Mouse (Mus musculus) heart, embryonic 13.5 days (tissue): ENCODE measurements around the gene Timm44. TPM values are rescaled to one million over a fixed set of nuclear protein-coding genes. Genes with fewer than 3 reads are reported as not detected.
A peak's percentile ranks its signal among the peaks of the same experiment; 100 is the strongest.

Experiments
- ATAC-seq: fragments of 200-750 bp; cut with Nextera tagmentation; 2 replicates; pipeline ENCODE4 v1.8.0; 2017; ENCODE audit warnings: moderate TSS enrichment; ENCODE audit not compliant: insufficient number of reproducible peaks, low FRiP score, low TSS enrichment; ENCODE audit errors: extremely low read depth
- H3K27ac ChIP-seq: fragments of 300-500 bp; sonication (generic); replicated peaks from 2 replicates; pipeline ENCODE4 v1.5.1; 2015; ENCODE audit warnings: moderate library complexity, mild to moderate bottlenecking, inconsistent platforms
- H3K27me3 ChIP-seq: fragments of 300-500 bp; sonication (generic); replicated peaks from 2 replicates; pipeline ENCODE4 v1.6.1; 2015; ENCODE audit warnings: mild to moderate bottlenecking, inconsistent platforms
- H3K36me3 ChIP-seq: fragments of 300-500 bp; sonication (generic); 2 replicates; pipeline ENCODE4 v1.6.1; 2015; ENCODE audit warnings: mild to moderate bottlenecking, inconsistent platforms
- H3K4me1 ChIP-seq: fragments of 300-500 bp; sonication (generic); 2 replicates; pipeline ENCODE4 v1.6.1; 2015; ENCODE audit warnings: inconsistent platforms
- H3K4me2 ChIP-seq: fragments of 300-500 bp; sonication (generic); 2 replicates; pipeline ENCODE4 v1.6.1; 2015; ENCODE audit warnings: inconsistent platforms, mild to moderate bottlenecking, moderate library complexity
- H3K4me3 ChIP-seq: fragments of 300-500 bp; sonication (generic); 2 replicates; pipeline ENCODE4 v1.5.1; 2015; ENCODE audit warnings: moderate library complexity, mild to moderate bottlenecking, inconsistent platforms
- H3K9ac ChIP-seq: fragments of 300-500 bp; sonication (generic); 2 replicates; pipeline ENCODE4 v1.6.1; 2015; ENCODE audit warnings: inconsistent platforms, mild to moderate bottlenecking, moderate library complexity
- H3K9me3 ChIP-seq: fragments of 300-500 bp; sonication (generic); 2 replicates; pipeline ENCODE4 v1.6.1; 2016; ENCODE audit warnings: inconsistent platforms
- WGBS: fragments of 180-500 bp; shearing (Covaris S2); methylation state at CpG from one replicate; pipeline ENCODE4 v1.1.7; 2015; ENCODE audit warnings: mixed read lengths; 5-methylcytosine and 5-hydroxymethylcytosine counted together
- polyA plus RNA-seq: library from polyadenylated mRNA; unstranded; fragments of >200 nt; fragmentation: Nextera tagmentation; extraction: Ambion mirVana; gene quantifications from 2 replicates; pipeline ENCODE4 v1.2.1, GENCODE M21; 2015

The Timm44 gene
- polyA plus RNA-seq, 1 experiment from 2014 or later, result 54.4 TPM

DNA sequence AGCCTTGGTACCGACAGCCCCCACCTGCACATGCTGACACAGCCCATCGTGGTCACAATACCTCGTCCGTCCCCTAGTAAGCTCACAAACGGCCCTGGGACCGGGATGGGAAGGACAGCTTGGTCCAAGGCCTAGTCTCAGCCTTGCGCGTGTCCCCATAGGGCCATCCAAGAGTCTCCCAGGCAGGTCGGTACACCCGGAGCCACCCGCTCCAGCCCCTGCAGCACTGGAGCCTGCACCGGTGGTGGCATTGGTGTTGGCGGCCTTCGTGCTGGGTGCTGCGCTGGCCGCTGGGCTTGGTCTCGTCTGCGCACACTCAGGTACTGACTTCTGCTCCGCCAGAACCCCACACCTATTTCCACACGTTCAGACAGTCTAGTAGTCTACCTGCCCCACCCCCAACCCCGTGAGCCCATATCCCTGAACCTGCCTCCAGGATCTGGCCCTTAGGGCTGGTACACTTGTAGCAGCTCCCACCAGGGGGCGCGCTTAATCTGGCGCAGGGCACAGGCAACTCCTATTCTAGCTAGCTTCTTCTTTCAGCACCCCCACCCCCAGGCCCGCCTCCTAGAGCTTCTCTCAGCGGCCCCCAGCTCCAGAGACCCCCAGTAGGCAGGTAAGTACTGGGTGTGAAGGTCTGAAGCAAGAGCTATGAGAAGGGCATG is 25.3 kb downstream of the Timm44 start:
- ATAC-seq, result no peak
- no peak overlapping the region for H3K27ac ChIP-seq
- H3K27me3 ChIP-seq, result no peaks in the 10 kb centered on the region
- no peaks in the 10 kb centered on the region for H3K9me3 ChIP-seq
- peak overlapping the region; percentile 72; the same call in 1 of the 2 replicates for H3K9ac ChIP-seq
- H3K36me3 ChIP-seq, result peaks cover 53% of the 10 kb centered on the region
- H3K4me3 ChIP-seq, result no peak overlapping the region
- H3K4me2 ChIP-seq, result peak overlapping the region; percentile 11; the same call in 1 of the 2 replicates
- 33% methylated on average over 26 of the region's 26 CpGs for WGBS
- peaks cover 43% of the 10 kb centered on the region for H3K4me1 ChIP-seq

DNA sequence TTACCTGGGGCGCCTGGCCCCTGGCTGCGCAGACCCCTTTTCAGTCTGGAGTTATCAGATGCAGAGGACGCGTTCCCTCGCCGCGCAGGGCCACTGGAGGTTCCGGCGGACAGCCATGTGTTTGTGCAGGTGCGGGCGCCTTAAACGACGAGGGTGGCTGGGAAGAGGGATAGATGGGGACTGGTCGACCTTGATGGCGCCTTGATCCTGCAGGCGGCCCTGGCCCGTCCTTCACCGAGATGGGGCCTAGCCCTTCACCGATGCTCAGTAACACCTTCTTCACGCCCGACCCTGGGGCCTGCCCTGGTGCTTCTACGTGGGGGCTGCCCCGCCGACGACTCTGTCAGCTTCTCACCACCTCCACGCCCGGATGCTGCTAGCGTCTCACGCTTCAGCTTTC is 26.5 kb downstream of the Timm44 start:
- peak overlapping the region; percentile 32 for H3K4me3 ChIP-seq
- ATAC-seq, result no peak
- H3K4me2 ChIP-seq, result peak overlapping the region; percentile 64

DNA sequence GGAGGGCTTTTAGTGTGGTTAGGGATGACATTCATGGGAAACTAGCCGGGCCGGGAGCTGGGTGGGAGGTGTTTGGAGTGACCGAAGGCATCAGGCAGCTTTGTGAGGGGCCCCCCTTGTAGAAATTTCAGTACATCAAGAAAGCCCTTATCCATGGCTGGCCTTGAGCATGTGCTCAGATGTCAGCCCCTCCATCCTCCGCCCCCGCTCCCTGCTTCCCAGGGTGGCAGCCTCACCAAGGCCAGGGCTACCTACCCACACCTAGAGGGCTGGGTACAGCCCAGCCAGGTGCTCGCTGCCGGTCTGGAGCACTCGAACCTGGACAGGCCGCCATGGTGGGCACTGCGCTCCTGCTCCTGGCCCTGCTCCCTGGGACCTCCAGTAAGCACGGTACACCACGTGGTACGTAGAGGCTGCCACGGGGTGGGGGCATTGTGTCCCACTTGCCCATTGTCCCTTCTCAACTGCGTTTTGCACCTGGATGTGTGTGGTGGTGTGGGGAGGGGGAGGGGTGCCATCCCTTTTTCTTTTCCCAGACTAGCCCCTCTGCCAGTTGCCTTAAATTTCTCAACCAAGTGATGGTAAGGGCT is 27.7 kb downstream of the Timm44 start, which contains the start of gene Tgfbr3l:
TSS of gene Tgfbr3l (plus strand) at position 264 of the 590 bp plus-strand sequence.
- H3K36me3 ChIP-seq, result peaks cover 64% of the 10 kb centered on the region
- peak within 1 kb of the TSS; percentile 72 for H3K9ac ChIP-seq
- 68% methylated on average over 15 of the region's 15 CpGs for WGBS
- H3K27ac ChIP-seq, result peak within 1 kb of the TSS; percentile 51
- H3K27me3 ChIP-seq, result no peaks in the 10 kb centered on the region
- no peaks in the 10 kb centered on the region for H3K9me3 ChIP-seq
- H3K4me3 ChIP-seq, result peak within 1 kb of the TSS; percentile 32
- no peak for ATAC-seq
- peaks cover 32% of the 10 kb centered on the region for H3K4me1 ChIP-seq
- peak within 1 kb of the TSS; percentile 64 for H3K4me2 ChIP-seq

More for the DNA sequence above, 26.5 kb downstream of the Timm44 start:
- Histone ChIP-seq H3K27ac (peak overlapping the region; percentile 51), H3K9me3 (no peaks in the 10 kb centered on the region), H3K36me3 (peaks cover 53% of the 10 kb centered on the region), H3K9ac (peak overlapping the region; percentile 72), H3K4me1 (peaks cover 39% of the 10 kb centered on the region), H3K27me3 (no peaks in the 10 kb centered on the region)
- WGBS, result 10% methylated on average over 29 of the region's 29 CpGs

DNA sequence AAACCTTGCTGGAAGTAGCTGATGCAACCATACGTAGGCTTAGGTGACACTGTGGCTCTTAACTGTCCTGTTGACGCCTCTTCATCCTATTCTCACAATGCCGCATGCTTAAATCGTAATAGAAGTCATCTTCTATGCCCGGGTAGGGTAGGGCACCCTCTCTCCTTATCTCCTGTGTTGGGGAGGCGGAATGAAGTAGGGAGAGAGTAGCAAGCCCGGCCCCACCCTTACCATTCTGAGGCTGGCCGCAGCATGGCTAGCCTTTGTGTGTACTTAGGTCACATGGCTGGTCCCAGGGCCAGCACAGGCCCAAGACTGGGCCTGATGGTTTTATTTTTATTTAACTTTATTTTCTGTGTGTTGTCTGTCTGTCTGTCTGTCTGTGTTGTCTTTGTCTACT is 28.5 kb downstream of the Timm44 start:
- no peak overlapping the region; the same call in 1 of the 2 replicates for H3K9ac ChIP-seq
- H3K36me3 ChIP-seq, result peaks cover 72% of the 10 kb centered on the region

DNA sequence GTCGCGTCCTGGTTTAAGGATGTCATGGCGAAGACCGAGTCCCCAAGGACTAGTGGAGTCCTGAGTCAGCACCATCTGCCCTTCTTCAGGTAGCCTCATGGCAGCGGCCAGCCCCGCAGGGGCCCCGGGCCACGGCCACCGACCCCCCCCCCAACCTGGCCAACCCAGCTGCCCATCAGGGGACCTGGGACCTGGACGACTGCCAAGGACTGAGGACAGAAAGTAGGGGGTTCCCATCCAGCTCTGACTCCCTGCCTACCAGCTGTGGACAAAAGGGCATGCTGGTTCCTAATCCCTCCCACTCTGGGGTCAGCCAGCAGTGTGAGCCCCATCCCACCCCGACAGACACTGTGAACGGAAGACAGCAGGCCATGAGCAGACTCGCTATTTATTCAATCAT is 30.0 kb downstream of the Timm44 start:
- Histone ChIP-seq H3K27ac (no peak overlapping the region), H3K4me3 (no peak overlapping the region), H3K9ac (no peak overlapping the region), H3K4me2 (no peak overlapping the region), H3K27me3 (no peaks in the 10 kb centered on the region), H3K4me1 (peaks cover 38% of the 10 kb centered on the region), H3K9me3 (no peaks in the 10 kb centered on the region), H3K36me3 (peaks cover 87% of the 10 kb centered on the region)
- ATAC-seq, result no peak
- 89% methylated on average over 12 of the region's 13 CpGs for WGBS

More for the DNA sequence above, 28.5 kb downstream of the Timm44 start:
- WGBS, result 85% methylated on average over 8 of the region's 8 CpGs
- H3K27me3 ChIP-seq, result no peaks in the 10 kb centered on the region
- no peaks in the 10 kb centered on the region for H3K9me3 ChIP-seq
- H3K4me3 ChIP-seq, result no peak overlapping the region
- H3K27ac ChIP-seq, result no peak overlapping the region
- H3K4me2 ChIP-seq, result no peak overlapping the region
- peaks cover 27% of the 10 kb centered on the region for H3K4me1 ChIP-seq
- no peak for ATAC-seq

DNA sequence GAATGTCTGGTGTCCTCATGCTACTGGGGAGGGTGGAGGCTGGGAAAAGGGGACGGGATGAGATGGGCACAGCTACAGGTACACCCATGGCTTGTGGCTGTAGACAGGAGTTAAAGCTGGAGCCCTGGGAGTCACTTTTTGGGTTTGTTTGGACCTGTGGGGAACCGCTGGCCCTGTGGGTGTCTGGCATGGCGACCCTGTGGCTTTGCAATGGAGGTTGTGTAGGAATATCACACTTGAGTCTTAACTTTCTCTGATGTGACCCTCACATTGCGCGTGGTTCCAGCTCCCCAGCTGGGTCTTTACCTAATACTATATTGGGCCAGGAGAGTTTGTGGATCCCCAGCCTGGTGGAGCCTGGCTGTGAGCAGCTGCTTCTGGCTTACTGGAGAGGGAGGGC is 30.7 kb downstream of the Timm44 start:
- Histone ChIP-seq H3K27me3 (no peaks in the 10 kb centered on the region), H3K27ac (no peak overlapping the region), H3K4me2 (no peak overlapping the region), H3K4me1 (peaks cover 38% of the 10 kb centered on the region), H3K36me3 (peaks cover 87% of the 10 kb centered on the region), H3K4me3 (no peak overlapping the region), H3K9ac (no peak overlapping the region), H3K9me3 (no peaks in the 10 kb centered on the region)
- WGBS, result 91% methylated on average over 5 of the region's 5 CpGs
- no peak for ATAC-seq

DNA sequence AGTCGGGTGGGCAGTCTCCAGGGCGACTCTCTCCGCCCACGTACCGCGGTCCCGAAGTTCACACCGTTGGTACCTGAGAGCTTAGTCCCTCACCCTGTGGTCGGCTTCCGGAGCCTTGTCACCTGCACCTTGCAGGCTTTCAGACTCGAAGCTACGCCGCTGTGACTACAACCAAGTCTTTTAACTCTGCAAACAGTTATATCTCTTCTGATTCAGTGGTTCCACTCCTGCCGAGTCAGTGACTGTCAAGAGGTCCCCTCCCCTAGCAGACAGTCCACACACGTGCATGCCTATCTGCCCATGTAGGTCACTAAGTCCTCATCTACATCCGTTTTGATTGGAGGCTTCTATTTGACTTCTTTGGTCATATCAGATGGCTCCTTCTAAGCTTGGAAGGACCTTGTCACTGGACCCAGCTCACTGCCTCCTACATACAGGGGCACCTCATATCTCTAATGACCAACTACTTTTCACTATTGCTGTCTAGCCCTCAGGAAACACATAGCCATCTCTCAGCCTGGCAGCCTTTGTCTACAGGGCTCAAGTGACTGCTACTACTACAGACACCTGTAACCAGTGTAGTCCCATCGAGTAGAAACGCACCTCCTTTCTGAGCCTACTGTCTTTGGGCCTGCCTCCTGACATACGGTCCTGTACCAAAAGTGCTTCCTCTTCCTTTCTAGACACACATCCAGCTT is 36.4 kb downstream of the Timm44 start:
- H3K9me3 ChIP-seq, result no peaks in the 10 kb centered on the region
- H3K4me2 ChIP-seq, result peak overlapping the region; percentile 85
- H3K36me3 ChIP-seq, result peaks cover 40% of the 10 kb centered on the region
- peaks cover 14% of the 10 kb centered on the region; the same call in 1 of the 2 replicates for H3K27me3 ChIP-seq
- H3K4me3 ChIP-seq, result peak overlapping the region; percentile 81
- ATAC-seq, result no peak
- WGBS, result 12% methylated on average over 19 of the region's 19 CpGs
- peak overlapping the region; percentile 90 for H3K9ac ChIP-seq
- peaks cover 38% of the 10 kb centered on the region for H3K4me1 ChIP-seq
- H3K27ac ChIP-seq, result peak overlapping the region; percentile 98

DNA sequence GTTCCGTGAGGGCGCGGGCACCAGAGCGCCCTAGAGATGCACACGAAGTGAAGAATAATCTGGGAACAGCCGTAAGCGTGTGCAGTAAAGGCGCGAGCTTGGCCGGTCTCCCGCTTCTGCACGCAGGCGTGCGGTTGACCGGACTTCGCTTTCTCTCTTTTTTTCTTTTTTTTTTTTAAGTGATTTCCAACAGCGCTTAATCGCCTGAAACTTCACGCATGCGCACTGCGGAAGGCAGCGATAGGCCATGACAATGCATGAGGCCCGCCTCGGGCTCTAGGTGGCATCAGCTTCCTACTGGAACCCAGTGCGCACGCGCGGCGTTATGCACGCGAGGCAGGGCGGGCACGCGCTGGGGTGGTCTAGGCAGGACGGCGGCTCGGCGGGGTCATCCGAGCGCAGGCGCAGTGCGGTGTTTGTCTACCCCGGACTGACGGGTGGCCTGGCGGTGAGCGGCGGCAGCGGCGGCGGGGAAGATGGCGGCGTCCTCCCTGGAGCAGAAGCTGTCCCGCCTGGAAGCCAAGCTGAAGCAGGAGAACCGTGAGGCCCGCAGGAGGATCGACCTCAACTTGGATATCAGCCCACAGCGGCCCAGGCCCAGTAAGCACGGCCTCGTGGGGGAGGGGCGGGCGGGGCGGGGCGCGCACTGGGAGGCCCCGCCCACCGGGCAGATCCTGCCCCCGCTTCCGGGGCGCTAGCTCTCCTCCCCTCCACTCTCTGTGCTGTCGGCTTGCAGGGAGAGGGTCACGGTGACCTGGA is 37.1 kb downstream of the Timm44 start, which contains the start of the genes Map2k7 and Gm49320:
TSS of gene Map2k7 (plus strand) at position 307 of the 759 bp plus-strand sequence.
TSS of gene Gm49320 (plus strand) at position 432 of the 759 bp plus-strand sequence.
- peak within 1 kb of the TSS; percentile 85 for H3K4me2 ChIP-seq
- peak within 1 kb of the TSS; percentile 90 for H3K9ac ChIP-seq
- peak; percentile 85 for ATAC-seq
- H3K36me3 ChIP-seq, result peaks cover 32% of the 10 kb centered on the region
- H3K4me3 ChIP-seq, result peak within 1 kb of the TSS; percentile 81
- peak within 1 kb of the TSS; percentile 98 for H3K27ac ChIP-seq
- H3K27me3 ChIP-seq, result peaks cover 17% of the 10 kb centered on the region; the same call in 1 of the 2 replicates
- no peaks in the 10 kb centered on the region for H3K9me3 ChIP-seq
- H3K4me1 ChIP-seq, result peaks cover 38% of the 10 kb centered on the region
- WGBS, result under 1% methylated on average over 65 of the region's 71 CpGs

DNA sequence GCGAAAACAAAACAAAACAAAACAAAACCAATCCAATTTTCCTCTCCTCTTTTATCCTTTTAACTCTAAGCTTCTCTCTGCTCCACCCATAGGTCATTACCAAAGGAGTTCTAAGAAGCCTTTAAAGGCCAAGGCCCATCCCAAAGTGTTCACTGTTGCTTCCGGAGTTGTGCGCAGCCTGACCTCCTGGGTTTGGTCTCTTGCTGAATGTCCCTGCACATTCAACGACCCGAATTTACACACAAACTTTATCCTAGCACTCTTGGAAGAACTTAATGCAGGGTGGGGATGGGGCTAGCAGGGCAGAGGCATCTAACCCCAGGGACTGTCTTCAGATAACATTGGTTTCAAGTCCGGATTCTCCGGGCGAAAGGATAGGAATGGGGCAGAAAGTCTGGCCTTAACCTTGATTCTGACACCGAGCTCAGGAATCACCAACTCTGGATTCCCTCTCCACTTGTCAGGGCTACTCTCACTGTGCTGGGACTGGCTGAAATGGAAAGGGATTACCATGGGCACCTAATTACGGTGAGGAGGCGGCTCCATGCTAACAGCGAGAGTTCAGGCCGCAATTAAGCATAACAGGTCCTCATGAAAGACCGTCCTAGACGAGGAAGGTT is 37.8 kb downstream of the Timm44 start:
- peaks cover 25% of the 10 kb centered on the region for H3K36me3 ChIP-seq
- peaks cover 38% of the 10 kb centered on the region for H3K4me1 ChIP-seq
- no peaks in the 10 kb centered on the region for H3K9me3 ChIP-seq
- peak overlapping the region; percentile 81 for H3K4me3 ChIP-seq
- no peak for ATAC-seq
- H3K27ac ChIP-seq, result peak overlapping the region; percentile 98
- peaks cover 17% of the 10 kb centered on the region; the same call in 1 of the 2 replicates for H3K27me3 ChIP-seq
- H3K4me2 ChIP-seq, result peak overlapping the region; percentile 85
- WGBS, result 17% methylated on average over 15 of the region's 15 CpGs
- H3K9ac ChIP-seq, result peak overlapping the region; percentile 89

DNA sequence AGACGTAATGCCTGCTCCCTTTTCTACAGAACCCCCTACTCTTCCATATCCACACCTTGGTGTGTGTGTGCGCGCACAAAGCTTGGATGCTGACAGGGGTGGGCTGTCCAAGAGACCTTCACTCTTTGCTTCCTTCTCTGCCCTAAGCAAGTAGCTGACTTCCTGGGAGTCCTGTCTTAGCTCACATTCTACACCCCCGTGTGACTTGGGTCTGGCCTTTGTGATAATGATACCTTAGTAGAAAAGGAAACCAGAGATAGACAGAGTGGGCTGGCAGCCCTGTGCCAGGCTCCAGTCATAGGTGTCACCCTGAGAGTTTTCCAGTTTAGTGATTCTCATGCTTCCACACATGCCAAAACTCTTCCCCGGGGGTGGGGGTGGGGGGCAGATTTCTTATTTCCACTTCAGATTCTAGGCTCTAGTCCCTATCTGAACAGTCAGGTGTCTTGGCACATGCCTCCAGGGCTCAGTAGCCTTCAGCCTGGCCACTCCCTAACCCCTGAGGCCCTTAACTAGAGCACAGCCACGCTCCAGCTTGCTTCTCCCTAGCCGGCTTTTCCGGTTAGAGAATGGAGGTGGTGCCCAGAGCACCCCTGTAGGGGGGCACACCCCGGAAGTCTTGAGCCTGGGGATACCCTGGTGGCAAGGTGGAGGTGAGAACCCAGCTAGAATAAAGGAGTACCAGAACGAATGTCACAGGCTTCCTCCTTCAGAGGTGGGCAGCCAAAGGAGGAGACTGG is 44.9 kb downstream of the Timm44 start:
- Histone ChIP-seq H3K4me1 (peaks cover 14% of the 10 kb centered on the region), H3K4me3 (no peak overlapping the region), H3K9ac (no peak overlapping the region), H3K27ac (no peak overlapping the region), H3K27me3 (peaks cover 57% of the 10 kb centered on the region), H3K36me3 (no peaks in the 10 kb centered on the region), H3K9me3 (no peaks in the 10 kb centered on the region), H3K4me2 (no peak overlapping the region)
- 47% methylated on average over 10 of the region's 10 CpGs for WGBS
- no peak for ATAC-seq
